Mouse (Mus musculus): ENCODE results near the gene Padi6. TPM values are rescaled to one million over a fixed set of nuclear protein-coding genes. Genes with fewer than 3 reads are reported as not detected.

Padi6 gene
- polyA plus RNA-seq, 1 experiment from 2014 or later, result not detected

DNA sequence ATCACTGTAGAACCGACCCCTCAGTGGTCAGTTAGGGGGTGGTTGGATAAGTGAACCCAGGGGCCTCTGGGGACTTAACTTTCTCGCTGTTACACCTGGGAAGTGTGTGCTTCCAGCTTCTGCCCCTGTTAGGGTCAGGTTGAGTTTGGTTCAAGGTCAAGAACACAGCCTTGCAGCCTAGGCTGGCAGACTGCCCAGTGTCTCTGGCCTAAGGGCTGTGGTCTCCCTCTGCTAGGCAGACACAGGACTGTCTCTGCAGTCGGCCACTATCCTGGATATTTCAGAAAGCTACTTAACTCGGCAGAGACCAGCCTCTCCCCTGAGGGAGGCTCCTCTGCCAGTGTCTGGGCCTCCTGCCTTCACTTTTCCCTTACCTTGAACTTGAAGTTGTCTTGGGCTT lies 38.3 kb downstream of the Padi6 start:
- Histone ChIP-seq H3K9me3 (replicated peaks) (no peaks in the 10 kb centered on the region), H3K9ac (replicated peaks) (no peak overlapping the region), H3K4me3 (replicated peaks) (peak overlapping the region; percentile 86), H3K27me3 (replicated peaks) (peaks cover 4% of the 10 kb centered on the region; the same call in 1 of the 2 replicates), H3K4me1 (peaks cover 75% of the 10 kb centered on the region), H3K36me3 (peaks cover 22% of the 10 kb centered on the region), H3K27ac (replicated peaks) (peak overlapping the region; percentile 93), H3K4me2 (peak overlapping the region; percentile 92)
- WGBS, result 32% methylated on average over 4 of the region's 4 CpGs
- ATAC-seq (ENCODE audit: low FRiP score), result no peak

DNA sequence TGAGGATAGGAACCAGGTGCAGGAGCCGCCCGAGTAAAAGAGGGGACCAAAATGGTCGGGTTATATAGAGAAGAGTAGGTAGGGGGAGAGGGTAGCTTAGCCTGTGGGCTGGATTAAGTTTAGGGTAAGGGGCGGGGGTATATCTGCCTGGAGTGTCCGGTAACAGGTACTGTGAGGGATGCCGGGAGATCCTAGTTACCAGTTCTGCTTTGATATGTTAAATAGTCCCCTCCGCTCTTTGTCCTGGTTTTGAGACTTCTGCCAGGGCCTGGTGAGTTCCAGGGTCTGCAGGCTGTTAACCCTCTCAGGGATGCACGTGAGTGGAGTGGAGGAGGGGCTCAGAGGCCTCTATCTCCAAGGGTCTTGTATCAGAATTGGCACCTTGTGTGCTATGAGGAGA lies 38.8 kb downstream of the Padi6 start:
- peak overlapping the region; percentile 92 for H3K4me2 ChIP-seq
- H3K9me3 ChIP-seq (replicated peaks), result no peaks in the 10 kb centered on the region
- ATAC-seq (ENCODE audit: low FRiP score), result no peak
- peak overlapping the region; percentile 90 for H3K9ac ChIP-seq (replicated peaks)
- H3K4me1 ChIP-seq, result peaks cover 74% of the 10 kb centered on the region
- 6% methylated on average over 8 of the region's 8 CpGs for WGBS
- peak overlapping the region; percentile 86 for H3K4me3 ChIP-seq (replicated peaks)
- H3K27me3 ChIP-seq (replicated peaks), result peaks cover 9% of the 10 kb centered on the region
- H3K36me3 ChIP-seq, result peaks cover 16% of the 10 kb centered on the region; the same call in 1 of the 2 replicates
- peak overlapping the region; percentile 93 for H3K27ac ChIP-seq (replicated peaks)

DNA sequence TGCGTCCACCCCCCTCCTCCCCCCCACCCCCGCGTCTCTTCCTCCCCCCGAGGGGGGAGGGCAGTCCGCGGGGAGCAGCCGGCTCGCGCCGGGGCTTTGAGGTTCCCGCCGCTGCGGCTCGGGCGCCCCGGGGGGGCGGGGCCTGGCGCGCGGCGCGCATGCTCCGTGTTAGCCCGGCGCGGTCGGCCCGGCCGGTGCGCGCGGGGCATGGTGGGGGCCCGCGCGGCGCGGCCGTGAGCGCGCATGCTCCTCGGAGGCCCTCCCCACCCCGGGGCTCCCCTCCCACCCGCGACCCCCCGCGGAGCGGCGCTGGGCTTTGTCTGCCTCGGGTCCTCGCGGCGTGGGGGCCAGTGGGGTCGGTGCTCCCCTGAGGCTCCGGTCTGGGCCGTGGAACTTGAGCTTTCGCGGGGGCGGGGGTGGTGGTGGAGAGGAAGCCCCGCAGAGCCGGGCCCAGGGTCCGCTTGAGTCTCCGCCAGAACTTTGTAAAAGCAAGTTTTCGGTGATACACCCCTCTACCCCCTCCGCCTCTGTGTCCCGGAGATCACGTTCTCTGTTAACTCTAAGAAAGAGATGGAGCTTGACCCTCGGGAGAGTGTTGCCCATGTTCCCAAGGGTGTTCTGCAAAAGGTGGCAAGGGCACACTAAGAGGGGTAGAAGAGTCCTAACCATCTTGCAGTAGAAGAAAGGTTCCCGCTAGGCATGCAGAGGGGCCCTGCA lies 39.7 kb downstream of the Padi6 start:
- H3K36me3 ChIP-seq, result peaks cover 8% of the 10 kb centered on the region; the same call in 1 of the 2 replicates
- peaks cover 14% of the 10 kb centered on the region for H3K27me3 ChIP-seq (replicated peaks)
- peak overlapping the region; percentile 86 for H3K4me3 ChIP-seq (replicated peaks)
- H3K4me1 ChIP-seq, result peaks cover 68% of the 10 kb centered on the region
- WGBS, result under 1% methylated on average over 37 of the region's 68 CpGs
- H3K9me3 ChIP-seq (replicated peaks), result no peaks in the 10 kb centered on the region
- ATAC-seq (ENCODE audit: low FRiP score), result peak; percentile 83
- peak overlapping the region; percentile 90 for H3K9ac ChIP-seq (replicated peaks)
- peak overlapping the region; percentile 93 for H3K27ac ChIP-seq (replicated peaks)
- peak overlapping the region; percentile 92 for H3K4me2 ChIP-seq

DNA sequence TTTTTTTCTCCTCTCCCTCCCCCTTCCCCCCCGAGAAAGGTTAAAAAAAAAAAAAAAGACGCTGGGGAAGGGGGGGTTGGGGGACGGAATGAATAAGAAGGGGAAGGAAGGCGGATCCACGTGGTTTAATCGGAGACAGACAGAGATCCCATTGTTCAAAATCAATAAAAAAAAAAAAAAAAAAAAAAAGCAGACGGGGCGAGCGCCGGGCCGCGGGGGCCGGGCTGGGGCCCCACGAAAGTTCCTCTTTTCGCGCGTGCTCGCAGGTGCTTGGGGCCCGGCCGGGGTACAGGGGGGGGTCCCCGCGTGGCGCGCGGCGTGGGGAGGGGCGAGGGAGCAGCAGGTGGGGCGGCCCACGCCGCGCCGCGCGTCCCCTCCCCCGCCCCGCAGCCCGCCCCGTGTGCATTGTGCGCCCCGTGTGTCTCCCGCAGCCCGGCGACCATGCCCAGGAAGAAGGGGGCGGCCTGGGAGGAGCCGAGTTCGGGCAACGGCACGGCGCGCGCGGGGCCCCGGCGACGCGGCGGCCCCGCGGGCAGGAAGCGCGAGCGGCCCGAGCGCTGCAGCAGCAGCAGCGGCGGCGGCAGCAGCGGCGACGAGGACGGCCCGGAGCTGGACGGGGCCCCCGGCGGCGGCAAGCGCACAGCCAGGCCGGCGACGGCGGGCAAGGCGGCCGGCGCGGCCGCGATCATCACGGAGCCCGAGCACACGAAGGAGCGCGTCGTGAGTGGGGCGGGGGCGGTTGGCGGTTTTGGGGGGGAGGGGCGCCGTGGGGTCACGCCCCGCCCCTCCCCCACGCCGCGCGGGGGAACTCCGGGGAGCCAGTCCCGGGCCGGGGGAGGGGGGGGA lies 40.5 kb downstream of the Padi6 start:
- peak; percentile 22 for ATAC-seq (ENCODE audit: low FRiP score)
- Histone ChIP-seq H3K9ac (replicated peaks) (peak overlapping the region; percentile 90), H3K4me2 (peak overlapping the region; percentile 92), H3K4me1 (peaks cover 61% of the 10 kb centered on the region), H3K4me3 (replicated peaks) (peak overlapping the region; percentile 86), H3K27me3 (replicated peaks) (peaks cover 14% of the 10 kb centered on the region), H3K36me3 (peaks cover 7% of the 10 kb centered on the region; the same call in 1 of the 2 replicates), H3K27ac (replicated peaks) (peak overlapping the region; percentile 93), H3K9me3 (replicated peaks) (no peaks in the 10 kb centered on the region)
- WGBS, result under 1% methylated on average over 64 of the region's 107 CpGs

DNA sequence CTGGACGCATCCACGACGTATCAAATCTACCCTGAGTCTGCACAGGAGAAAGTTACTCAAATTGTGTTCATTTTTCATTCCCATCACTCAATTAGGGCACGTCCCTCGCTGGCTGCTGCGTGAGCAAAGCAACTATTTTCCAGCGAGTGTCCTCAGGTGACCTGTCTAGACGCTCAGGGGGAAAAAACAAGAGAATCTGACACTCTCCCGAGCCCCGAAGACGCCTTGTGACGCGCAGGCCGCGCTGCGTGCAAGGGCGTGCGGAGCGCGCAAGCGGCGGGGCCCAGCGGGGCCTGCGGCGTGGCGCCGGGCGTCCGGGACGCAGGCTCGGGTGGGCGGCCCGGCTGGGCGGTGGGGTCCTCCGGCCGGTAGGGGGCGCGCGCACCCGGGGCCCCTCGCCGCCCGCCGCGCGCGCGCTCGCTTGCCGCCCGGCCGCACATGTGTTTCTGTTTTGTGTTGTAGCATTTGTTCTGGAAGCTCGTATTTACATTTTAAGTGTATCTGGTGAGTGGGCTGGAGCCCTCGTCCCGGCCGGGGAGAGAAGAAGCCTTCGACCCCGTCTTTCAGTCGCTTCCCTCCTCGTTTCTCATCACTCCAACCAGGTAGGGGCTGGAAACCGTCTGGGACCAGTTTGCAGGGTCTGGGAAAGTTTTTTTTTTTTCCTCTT lies 41.3 kb downstream of the Padi6 start:
- H3K27ac ChIP-seq (replicated peaks), result peak overlapping the region; percentile 93
- ATAC-seq (ENCODE audit: low FRiP score), result peak; percentile 68; the same call in 1 of the 2 replicates
- WGBS, result under 1% methylated on average over 61 of the region's 61 CpGs
- H3K4me3 ChIP-seq (replicated peaks), result peak overlapping the region; percentile 86
- peaks cover 14% of the 10 kb centered on the region for H3K27me3 ChIP-seq (replicated peaks)
- H3K4me1 ChIP-seq, result peaks cover 54% of the 10 kb centered on the region
- no peaks in the 10 kb centered on the region for H3K36me3 ChIP-seq
- peak overlapping the region; percentile 90 for H3K9ac ChIP-seq (replicated peaks)
- peak overlapping the region; percentile 92 for H3K4me2 ChIP-seq
- H3K9me3 ChIP-seq (replicated peaks), result no peaks in the 10 kb centered on the region

DNA sequence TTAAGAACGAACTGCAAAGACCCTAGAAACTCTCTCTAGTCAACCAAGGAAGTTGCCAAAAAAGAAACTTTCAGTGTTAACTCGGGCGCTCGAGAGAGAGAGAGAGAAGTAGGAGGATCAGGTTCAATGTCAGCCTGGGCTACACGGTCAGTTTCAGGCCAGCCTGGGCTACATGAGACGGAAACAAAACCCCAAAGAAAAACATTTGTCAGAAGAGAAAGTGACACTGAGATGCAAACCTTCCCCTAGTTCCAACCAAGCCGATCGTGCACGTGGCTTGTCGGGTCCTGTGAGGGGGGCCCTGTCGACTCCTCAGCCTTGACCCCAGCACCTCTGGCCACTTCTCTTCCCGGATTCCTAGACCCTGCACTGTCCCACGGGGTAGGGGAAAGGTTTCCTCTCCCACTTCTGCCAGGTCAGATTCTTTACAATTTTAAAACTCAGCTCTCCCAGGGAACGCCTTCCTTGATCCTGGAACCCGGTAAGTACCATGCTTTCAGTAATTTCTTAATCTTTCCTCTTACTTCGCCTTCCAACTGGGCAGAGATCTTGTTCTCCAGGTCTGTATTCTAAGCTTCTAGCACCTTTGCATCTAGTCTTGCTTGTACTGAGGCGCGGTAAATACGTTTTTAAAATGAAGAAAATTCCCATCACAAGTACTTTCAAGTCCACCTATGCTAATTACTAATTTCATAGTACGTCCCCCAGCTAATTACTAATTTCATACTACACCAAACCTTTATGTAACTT lies 42.0 kb downstream of the Padi6 start, which contains the start of gene Rcc2:
TSS of gene Rcc2 (plus strand) at position 273 of the 750 bp plus-strand sequence.
- ATAC-seq (ENCODE audit: low FRiP score), result no peak
- peak within 1 kb of the TSS; percentile 86 for H3K4me3 ChIP-seq (replicated peaks)

DNA sequence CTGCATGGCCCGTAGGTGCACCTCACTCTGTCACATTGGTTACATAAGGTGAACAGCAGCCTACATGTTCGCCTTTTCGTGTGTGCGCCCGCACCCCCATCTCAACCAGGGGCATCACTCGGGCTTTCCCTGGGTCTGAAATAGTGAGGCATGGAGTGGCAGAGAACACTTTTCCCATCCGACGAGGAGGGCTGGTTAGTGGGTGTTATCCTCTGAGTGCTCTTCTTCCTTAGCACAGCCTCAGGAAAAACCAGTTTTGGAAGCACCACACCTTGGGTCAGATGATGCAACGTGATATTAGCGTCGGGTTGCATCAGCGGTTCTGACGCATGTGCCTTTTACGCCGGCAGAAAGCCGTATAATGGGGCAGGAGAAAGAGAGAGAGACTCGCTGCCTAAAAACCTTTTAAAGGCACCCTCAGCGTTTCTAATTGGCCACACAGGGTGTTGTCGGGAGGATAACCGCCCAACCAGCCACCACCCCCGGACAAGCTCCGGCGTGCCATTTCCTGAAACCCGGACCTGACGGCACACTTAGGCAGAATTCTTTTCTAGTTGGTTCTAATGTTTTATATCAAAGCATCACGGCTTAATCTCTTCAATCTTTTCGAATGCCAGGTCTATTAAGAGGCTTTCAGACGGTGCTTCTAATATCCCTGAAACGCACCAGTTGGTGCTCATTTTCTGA lies 42.9 kb downstream of the Padi6 start:
- H3K27ac ChIP-seq (replicated peaks), result no peak overlapping the region
- no peaks in the 10 kb centered on the region for H3K36me3 ChIP-seq
- H3K4me1 ChIP-seq, result peaks cover 39% of the 10 kb centered on the region
- WGBS, result 6% methylated on average over 29 of the region's 29 CpGs
- ATAC-seq (ENCODE audit: low FRiP score), result no peak
- H3K4me3 ChIP-seq (replicated peaks), result peak overlapping the region; percentile 86
- peaks cover 14% of the 10 kb centered on the region for H3K27me3 ChIP-seq (replicated peaks)
- H3K4me2 ChIP-seq, result peak overlapping the region; percentile 92
- peak overlapping the region; percentile 36 for H3K9ac ChIP-seq (replicated peaks)
- no peaks in the 10 kb centered on the region for H3K9me3 ChIP-seq (replicated peaks)

More for the DNA sequence above, 42.0 kb downstream of the Padi6 start, which contains the start of gene Rcc2:
- 8% methylated on average over 20 of the region's 20 CpGs for WGBS
- H3K36me3 ChIP-seq, result no peaks in the 10 kb centered on the region
- H3K4me1 ChIP-seq, result peaks cover 48% of the 10 kb centered on the region
- H3K9me3 ChIP-seq (replicated peaks), result no peaks in the 10 kb centered on the region
- H3K4me2 ChIP-seq, result peak within 1 kb of the TSS; percentile 92
- peaks cover 14% of the 10 kb centered on the region for H3K27me3 ChIP-seq (replicated peaks)
- H3K9ac ChIP-seq (replicated peaks), result peak within 1 kb of the TSS; percentile 90
- H3K27ac ChIP-seq (replicated peaks), result peak within 1 kb of the TSS; percentile 93

DNA sequence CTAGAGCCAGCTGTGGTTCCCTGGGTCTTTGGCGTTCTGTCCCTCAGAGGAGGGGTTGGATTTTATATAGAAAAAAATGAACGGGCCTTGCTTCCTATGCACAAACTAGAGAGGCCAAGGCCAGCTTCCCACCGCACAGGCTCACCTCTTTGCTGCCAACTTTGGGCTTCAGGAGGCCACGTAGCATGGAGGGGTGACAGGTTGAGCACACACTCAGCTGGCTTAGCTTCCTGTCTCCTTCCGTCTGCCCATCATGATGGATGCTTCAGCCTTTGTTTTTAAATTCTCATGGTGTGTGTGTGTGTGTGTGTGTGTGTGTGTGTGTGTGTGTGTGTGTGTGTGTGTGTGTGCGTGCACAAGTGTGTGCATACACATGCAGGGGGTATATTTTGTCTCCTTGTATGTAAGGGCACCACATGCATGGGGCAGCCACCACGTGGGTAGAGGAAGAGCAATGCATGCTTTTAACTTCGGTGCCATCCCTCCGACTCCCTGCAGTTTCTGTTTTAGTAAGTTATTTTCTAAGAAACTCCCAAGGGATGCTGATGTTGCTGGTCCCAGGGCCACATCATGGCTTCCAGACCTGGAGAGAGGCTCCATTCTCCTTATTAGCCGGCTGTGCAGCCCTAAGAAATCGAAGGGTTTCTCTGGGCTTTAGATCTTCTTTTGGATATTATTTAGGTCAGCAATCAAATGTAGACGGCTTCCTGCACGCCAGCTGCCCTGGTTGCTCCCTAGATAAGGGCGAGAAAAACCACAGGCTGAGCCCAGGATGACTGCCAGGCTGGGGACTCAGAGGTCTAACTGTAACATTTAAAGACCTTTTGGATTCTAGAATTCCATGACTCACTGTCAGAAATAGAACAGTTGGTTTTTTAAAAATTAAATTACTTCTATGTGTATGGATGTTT lies 46.5 kb downstream of the Padi6 start:
- Histone ChIP-seq H3K9me3 (replicated peaks) (no peaks in the 10 kb centered on the region), H3K4me3 (replicated peaks) (no peak overlapping the region), H3K4me2 (no peak overlapping the region), H3K27me3 (replicated peaks) (peaks cover 14% of the 10 kb centered on the region), H3K9ac (replicated peaks) (no peak overlapping the region), H3K27ac (replicated peaks) (no peak overlapping the region), H3K4me1 (peaks cover 18% of the 10 kb centered on the region), H3K36me3 (no peaks in the 10 kb centered on the region)
- no peak for ATAC-seq (ENCODE audit: low FRiP score)
- 83% methylated on average over 14 of the region's 14 CpGs for WGBS

DNA sequence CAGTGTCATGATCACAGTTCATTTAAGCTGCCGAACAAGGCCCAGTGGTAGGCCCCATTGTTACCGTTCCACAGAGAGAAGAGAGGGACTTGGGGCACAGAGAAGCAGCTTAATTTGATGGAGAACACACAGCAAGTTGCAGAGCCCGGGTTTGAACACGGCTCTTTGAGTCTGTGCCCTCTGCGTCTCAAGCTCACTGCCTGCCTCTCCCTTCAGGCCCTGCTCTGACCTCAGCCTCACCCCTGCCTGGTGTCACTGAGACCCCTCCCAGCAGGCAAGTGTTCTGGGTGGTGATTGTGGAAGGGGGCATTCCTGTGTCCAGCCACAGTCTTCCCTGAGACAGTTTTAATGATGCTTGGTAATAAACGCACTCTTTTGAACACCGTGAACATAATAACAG lies 47.3 kb downstream of the Padi6 start:
- WGBS, result 63% methylated on average over 7 of the region's 7 CpGs
- no peak overlapping the region for H3K27ac ChIP-seq (replicated peaks)
- no peaks in the 10 kb centered on the region for H3K9me3 ChIP-seq (replicated peaks)
- H3K4me1 ChIP-seq, result peaks cover 11% of the 10 kb centered on the region
- ATAC-seq (ENCODE audit: low FRiP score), result no peak
- H3K4me2 ChIP-seq, result no peak overlapping the region
- H3K27me3 ChIP-seq (replicated peaks), result peaks cover 11% of the 10 kb centered on the region
- no peak overlapping the region for H3K9ac ChIP-seq (replicated peaks)
- H3K36me3 ChIP-seq, result no peaks in the 10 kb centered on the region
- H3K4me3 ChIP-seq (replicated peaks), result no peak overlapping the region

Data from neural tube, embryonic 15.5 days (tissue).